Mouse (Mus musculus) CH12.LX (cell line): ENCODE measurements around the gene Tmem147. TPM values are rescaled to one million over a fixed set of nuclear protein-coding genes. Genes with fewer than 3 reads are reported as not detected.

ENCODE experiments used
- DNase-seq: peaks from one replicate; pipeline ENCODE4 v3.0.0-alpha.2; 2013; ENCODE audit errors: extremely low read depth
- H3K27ac ChIP-seq: 2 replicates; pipeline ENCODE4 v1.5.1; 2012; ENCODE audit warnings: low read depth, mild to moderate bottlenecking, control low read depth, moderate library complexity; ENCODE audit not compliant: insufficient read depth
- H3K27me3 ChIP-seq: replicated peaks from 2 replicates; pipeline ENCODE3; 2012; ENCODE audit warnings: inconsistent platforms
- H3K36me3 ChIP-seq, 2 experiments: replicated peaks in 1 of 2; 2 replicates each; pipeline versions ENCODE3 to v1.6.1; 2012; ENCODE audit warnings: inconsistent platforms in 1 of 2, low read length in 1 of 2, mild to moderate bottlenecking in 1 of 2, mixed read lengths in 1 of 2, moderate library complexity in 1 of 2; ENCODE audit not compliant: control insufficient read depth in 1 of 2, insufficient read depth in 1 of 2
- H3K4me1 ChIP-seq, 2 experiments: 2 replicates each; pipeline ENCODE4 v1.6.1; 2012; ENCODE audit warnings: inconsistent platforms in 1 of 2, moderate library complexity in 1 of 2; ENCODE audit not compliant: insufficient read depth in 2 of 2, control insufficient read depth in 1 of 2
- H3K4me2 ChIP-seq: 2 replicates; pipeline ENCODE4 v1.6.1; 2012; ENCODE audit warnings: low read depth, mild to moderate bottlenecking, control low read depth; ENCODE audit not compliant: poor library complexity, insufficient read depth, severe bottlenecking
- H3K4me3 ChIP-seq, 3 experiments: fragments of 150-350 bp in 1 of 3; sonication (generic) in 1 of 3; replicated peaks in 1 of 3; 2 replicates each; pipeline versions ENCODE3 to v1.5.1; 2011 to 2012; ENCODE audit warnings: low read depth in 2 of 3, low read length in 2 of 3, mild to moderate bottlenecking in 2 of 3, moderate library complexity in 2 of 3, control low read depth in 1 of 3, improper control_type of control experiment in 1 of 3, inconsistent platforms in 1 of 3, mixed read lengths in 1 of 3; ENCODE audit not compliant: poor library complexity in 1 of 3
- H3K79me2 ChIP-seq: replicated peaks from 2 replicates; pipeline ENCODE4 v1.6.1; 2012; ENCODE audit warnings: mild to moderate bottlenecking, moderate library complexity; ENCODE audit not compliant: control insufficient read depth, poor library complexity, insufficient read depth, severe bottlenecking; ENCODE audit errors: extremely low read depth
- H3K9ac ChIP-seq: 2 replicates; pipeline ENCODE4 v1.6.1; 2012; ENCODE audit warnings: low read depth, mild to moderate bottlenecking, control low read depth, moderate library complexity; ENCODE audit not compliant: insufficient read depth
- H3K9me3 ChIP-seq: replicated peaks from 2 replicates; pipeline ENCODE3; 2012; ENCODE audit warnings: low read length, inconsistent platforms, mixed read lengths
- BHLHE40 ChIP-seq: IDR thresholded peaks from 2 replicates; pipeline ENCODE4 v1.6.1; 2011; ENCODE audit warnings: mild to moderate bottlenecking, low read depth, low read length, improper control_type of control experiment
- CHD1 ChIP-seq: IDR thresholded peaks from 2 replicates; pipeline ENCODE4 v1.6.1; 2012; ENCODE audit warnings: low read depth, low read length, improper control_type of control experiment, inconsistent platforms
- CHD2 ChIP-seq: IDR thresholded peaks from 2 replicates; pipeline ENCODE4 v1.6.1; 2011; ENCODE audit warnings: low read length, improper control_type of control experiment
- CTCF ChIP-seq, 2 experiments: IDR thresholded peaks in 1 of 2; conservative IDR thresholded peaks in 1 of 2; 2 replicates each; pipeline ENCODE4 v1.5.1; 2011 to 2012; ENCODE audit warnings: low read depth in 2 of 2, low read length in 2 of 2, improper control_type of control experiment in 1 of 2, inconsistent platforms in 1 of 2, mild to moderate bottlenecking in 1 of 2, moderate library complexity in 1 of 2
- ETS1 ChIP-seq: conservative IDR thresholded peaks from 2 replicates; pipeline ENCODE4 v1.6.1; 2012; ENCODE audit warnings: low read depth, mild to moderate bottlenecking, inconsistent platforms, low read length, improper control_type of control experiment, moderate library complexity
- GABPA ChIP-seq: IDR thresholded peaks from 2 replicates; pipeline ENCODE4 v1.6.1; 2012; ENCODE audit warnings: low read depth, low read length, improper control_type of control experiment, inconsistent platforms; ENCODE audit not compliant: insufficient replicate concordance
- HCFC1 ChIP-seq: IDR thresholded peaks from 2 replicates; pipeline ENCODE4 v1.6.1; 2012; ENCODE audit warnings: low read depth, mild to moderate bottlenecking, inconsistent platforms, low read length, improper control_type of control experiment
- IRF4 ChIP-seq: IDR thresholded peaks from 2 replicates; pipeline ENCODE4 v1.6.1; 2014; ENCODE audit warnings: low read depth, mild to moderate bottlenecking, inconsistent platforms, low read length, improper control_type of control experiment
- JUN ChIP-seq: IDR thresholded peaks from 2 replicates; pipeline ENCODE4 v1.6.1; 2011; ENCODE audit warnings: low read depth, mild to moderate bottlenecking, low read length, improper control_type of control experiment, moderate library complexity; ENCODE audit not compliant: insufficient read depth
- JUND ChIP-seq: conservative IDR thresholded peaks from 2 replicates; pipeline ENCODE4 v1.6.1; 2011; ENCODE audit warnings: low read depth, low read length, improper control_type of control experiment
- KAT2A ChIP-seq: IDR thresholded peaks from 2 replicates; pipeline ENCODE4 v1.6.1; 2012; ENCODE audit warnings: low read length, improper control_type of control experiment, inconsistent platforms; ENCODE audit not compliant: insufficient replicate concordance
- MAFK ChIP-seq: IDR thresholded peaks from 2 replicates; pipeline ENCODE4 v1.6.1; 2011; ENCODE audit warnings: low read length, improper control_type of control experiment; ENCODE audit not compliant: insufficient replicate concordance
- MAX ChIP-seq: IDR thresholded peaks from 2 replicates; pipeline ENCODE4 v1.6.1; 2011; ENCODE audit warnings: low read length, improper control_type of control experiment
- MAZ ChIP-seq: IDR thresholded peaks from 2 replicates; pipeline ENCODE4 v1.6.1; 2012; ENCODE audit warnings: low read depth, mild to moderate bottlenecking, inconsistent platforms, low read length, improper control_type of control experiment, moderate library complexity
- MXI1 ChIP-seq: IDR thresholded peaks from 2 replicates; pipeline ENCODE4 v1.6.1; 2011; ENCODE audit warnings: mild to moderate bottlenecking, low read depth, low read length, improper control_type of control experiment
- MYC ChIP-seq: IDR thresholded peaks from 2 replicates; pipeline ENCODE4 v1.6.1; 2011; ENCODE audit warnings: low read depth, mild to moderate bottlenecking, improper control_type of control experiment, low read length
- NRF1 ChIP-seq: IDR thresholded peaks from 2 replicates; pipeline ENCODE4 v1.6.1; 2014; ENCODE audit warnings: low read depth, mild to moderate bottlenecking, inconsistent platforms, low read length, improper control_type of control experiment, moderate library complexity
- PAX5 ChIP-seq: IDR thresholded peaks from 2 replicates; pipeline ENCODE4 v1.6.1; 2012; ENCODE audit warnings: low read length, inconsistent platforms, mixed read lengths
- POLR2AphosphoS2 ChIP-seq: IDR thresholded peaks from 2 replicates; pipeline ENCODE4 v1.6.1; 2011; ENCODE audit warnings: low read depth, low read length, improper control_type of control experiment
- RAD21 ChIP-seq: IDR thresholded peaks from 2 replicates; pipeline ENCODE4 v1.6.1; 2011; ENCODE audit warnings: low read depth, mild to moderate bottlenecking, low read length, improper control_type of control experiment, moderate library complexity
- RCOR1 ChIP-seq: conservative IDR thresholded peaks from 2 replicates; pipeline ENCODE4 v1.6.1; 2012; ENCODE audit warnings: low read depth, mild to moderate bottlenecking, inconsistent platforms, low read length, improper control_type of control experiment
- SIN3A ChIP-seq: IDR thresholded peaks from 2 replicates; pipeline ENCODE4 v1.6.1; 2012; ENCODE audit warnings: low read length, improper control_type of control experiment, inconsistent platforms
- SMC3 ChIP-seq: IDR thresholded peaks from 2 replicates; pipeline ENCODE4 v1.6.1; 2011; ENCODE audit warnings: low read depth, low read length, improper control_type of control experiment
- TCF12 ChIP-seq: IDR thresholded peaks from 2 replicates; pipeline ENCODE4 v1.6.1; 2014; ENCODE audit warnings: low read depth, mild to moderate bottlenecking, inconsistent platforms, low read length, improper control_type of control experiment
- UBTF ChIP-seq: IDR thresholded peaks from 2 replicates; pipeline ENCODE4 v1.6.1; 2012; ENCODE audit warnings: low read depth, mild to moderate bottlenecking, inconsistent platforms, low read length, improper control_type of control experiment, moderate library complexity
- USF1 ChIP-seq: IDR thresholded peaks from 2 replicates; pipeline ENCODE4 v1.6.1; 2014; ENCODE audit warnings: low read depth, mild to moderate bottlenecking, inconsistent platforms, low read length, improper control_type of control experiment
- ZNF384 ChIP-seq: IDR thresholded peaks from 2 replicates; pipeline ENCODE4 v1.6.1; 2012; ENCODE audit warnings: low read depth, low read length, improper control_type of control experiment, inconsistent platforms
- dilution Hi-C: fragments of 300-500 bp; cut with MboI; formaldehyde crosslinking; loops from 2 replicates; pipeline ENCODE4 v1.14.3; 2020; ENCODE audit warnings: low sequenced_read_pairs; ENCODE audit not compliant: extremely low pct_unique_long_range_greater_than_20kb, extremely low pct_ligation_motif_present
- in situ Hi-C: fragments of 300-500 bp; cut with MboI; formaldehyde crosslinking; loops from 3 replicates; pipeline ENCODE4 v1.14.3; 2019; ENCODE audit warnings: low sequenced_read_pairs, low pct_ligation_motif_present, low pct_unique_long_range_greater_than_20kb, mixed read lengths
- polyA plus RNA-seq: library from polyadenylated mRNA; unstranded; fragments of >175 nt; gene quantifications from 2 replicates; pipeline ENCODE4 v1.2.1, GENCODE M21; 2012; ENCODE audit warnings: low read depth; ENCODE audit not compliant: insufficient read length
- total RNA-seq, 2 experiments: library from RNA; depleted of rRNA; stranded (reverse); fragments of 300-350 nt in 1 of 2; fragments of >200 nt in 1 of 2; gene quantifications; 2 replicates each; pipeline ENCODE4 v1.2.3; 2012 to 2014

Tmem147 gene
- total and polyA plus RNA-seq, 3 experiments: 137 to 152 (median 149) TPM

GRCm38 (mm10) chr7:30747525-30748204 is 18.3 kb upstream of the Tmem147 start:
- dilution Hi-C loops: no loop called here
- Histone ChIP-seq H3K9ac (no peak overlapping the region), H3K27me3 (no peaks in the 10 kb centered on the region), H3K9me3 (no peaks in the 10 kb centered on the region), H3K27ac (no peak overlapping the region), H3K4me2 (no peak overlapping the region), H3K36me3 (peaks cover 0 to 4% of the 10 kb centered on the region in 2 experiments), H3K4me3 (no peak overlapping the region), H3K4me1 (peaks cover 15 to 37% of the 10 kb centered on the region in 2 experiments), H3K79me2 (no peaks in the 10 kb centered on the region)
- peak; percentile 56 for DNase-seq
- in situ Hi-C loops: no loop called here
- TF ChIP-seq TCF12 (no peak), MAZ (no peak), ZNF384 (peak; percentile 54; the same call in 1 of the 2 replicates), BHLHE40 (peak; percentile 63), IRF4 (no peak), UBTF (no peak), JUN (no peak), USF1 (no peak), KAT2A (no peak), MXI1 (no peak), SIN3A (no peak), MAX (no peak), ETS1 (peak; percentile 80), POLR2AphosphoS2 (no peak), PAX5 (no peak), JUND (no peak), RAD21 (no peak), MYC (no peak), GABPA (no peak), CHD1 (no peak), HCFC1 (no peak), RCOR1 (no peak), CHD2 (no peak), NRF1 (no peak), SMC3 (no peak), CTCF (conservative IDR thresholded peaks at IDR 0.05 in 1 of 2, IDR thresholded peaks at IDR 0.05 in 1 of 2; ENCODE audit: low read depth in 2 of 2, low read length in 2 of 2) (peak in 1 of 2 experiments; percentile 47; a peak in 2 of 4 replicates), MAFK (no peak)
